Mouse (Mus musculus) left cerebral cortex, adult 9 months (tissue): ENCODE measurements around the gene Cfap65.

Experiments
- DNase-seq, 2 experiments: peaks; one replicate each; pipeline ENCODE4 v3.0.0; 2022; ENCODE audit warnings: low spot score in 2 of 2

The Cfap65 gene

DNA sequence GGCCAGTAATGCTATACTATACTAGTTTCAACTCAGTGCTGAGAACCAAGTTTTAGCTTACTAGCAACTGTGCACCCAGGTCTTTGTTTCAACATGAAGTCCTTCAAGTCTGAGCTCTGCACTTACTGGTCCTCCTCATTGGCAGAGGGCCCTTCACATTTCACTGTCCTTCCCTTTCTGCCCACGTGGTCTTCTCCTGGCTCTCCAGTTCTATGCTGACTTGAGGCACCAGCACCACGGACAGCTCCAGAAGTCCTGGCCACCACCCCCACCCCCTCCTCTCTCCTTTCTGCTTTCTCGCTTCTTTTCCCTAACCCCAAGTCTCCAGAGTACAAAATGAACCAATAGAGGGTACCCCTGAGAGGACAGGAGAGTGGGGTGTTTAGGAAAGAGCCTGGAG is 4.4 kb upstream of the Cfap65 start:
- no peak for DNase-seq

- no peak for DNase-seq
Observed at GRCm38 (mm10) chr1:74936221-74936830, 927 bp upstream of the Cfap65 start.

DNA sequence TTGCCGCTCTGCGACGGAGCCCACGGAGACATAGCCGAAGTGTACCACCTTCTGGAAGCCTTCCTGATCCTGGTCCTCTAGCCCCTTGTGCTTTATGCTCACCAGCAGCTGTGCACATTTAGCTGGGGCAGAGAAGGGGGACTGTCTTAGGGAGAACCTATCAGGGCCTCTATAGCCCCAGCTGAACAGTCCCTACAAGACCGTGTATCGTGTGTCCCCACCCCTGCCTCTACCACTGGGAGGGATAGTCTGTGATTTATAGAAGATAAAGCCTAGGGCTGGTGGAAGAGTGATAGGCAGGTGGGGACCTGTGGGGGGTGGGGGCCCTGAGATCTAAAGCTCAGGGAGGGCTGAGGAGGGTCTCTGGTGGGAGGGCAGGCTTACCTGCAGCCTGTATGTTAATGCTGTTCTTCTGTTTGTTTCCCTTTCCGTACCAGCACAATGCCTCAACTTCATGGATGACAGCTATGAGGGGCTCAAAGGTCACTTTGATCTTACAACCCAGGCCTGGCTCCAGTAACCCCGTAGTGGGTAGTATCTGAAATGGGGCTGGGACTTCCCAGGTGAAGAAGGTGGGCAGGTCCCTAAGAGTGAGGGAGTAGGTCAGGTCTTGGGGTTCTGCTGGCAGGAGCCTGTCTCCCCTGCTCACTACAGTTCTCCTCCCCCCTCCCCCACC is 7.6 kb downstream of the Cfap65 start:
- no peak for DNase-seq

DNA sequence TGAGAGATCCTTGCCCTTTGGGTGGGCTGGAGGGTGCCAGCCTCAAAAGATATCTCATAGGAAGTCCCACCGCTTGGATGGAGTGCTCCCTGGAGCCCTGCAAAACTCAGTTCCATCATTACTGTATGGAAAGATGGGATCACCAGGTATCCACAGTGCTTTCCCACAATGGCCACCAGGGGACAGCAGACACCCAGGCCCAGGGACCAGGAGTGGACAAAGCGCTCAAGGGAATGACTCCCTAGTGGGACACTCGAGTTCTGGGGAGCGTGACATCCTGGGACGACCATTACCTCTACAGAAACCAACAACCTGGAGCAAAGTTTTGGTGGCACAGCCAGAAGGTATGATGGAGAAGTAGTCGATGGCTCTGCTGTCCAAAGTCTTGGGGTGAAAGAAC is 8.7 kb downstream of the Cfap65 start:
- peak in 1 of 2 experiments; percentile 55 for DNase-seq

DNA sequence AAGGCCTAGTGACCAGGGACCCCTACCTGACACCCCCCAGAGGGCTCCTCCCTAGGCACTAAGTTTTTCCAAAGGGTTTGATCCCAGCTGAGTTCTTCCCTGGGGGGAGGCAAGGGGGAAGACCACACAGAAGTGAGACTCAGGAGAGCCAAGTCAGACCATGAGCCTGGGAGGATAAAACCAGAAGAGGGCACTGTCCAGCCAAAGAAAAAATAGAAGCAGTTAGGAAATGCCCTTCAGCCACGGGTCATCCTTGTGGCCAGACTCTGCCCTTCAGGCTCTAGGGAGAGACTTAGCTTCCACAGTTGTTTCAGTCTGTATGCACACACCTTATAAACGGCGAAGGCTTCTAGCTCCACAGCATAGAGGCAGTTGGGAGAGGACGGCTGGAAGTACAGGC is 10.9 kb downstream of the Cfap65 start:
- DNase-seq = no peak

DNA sequence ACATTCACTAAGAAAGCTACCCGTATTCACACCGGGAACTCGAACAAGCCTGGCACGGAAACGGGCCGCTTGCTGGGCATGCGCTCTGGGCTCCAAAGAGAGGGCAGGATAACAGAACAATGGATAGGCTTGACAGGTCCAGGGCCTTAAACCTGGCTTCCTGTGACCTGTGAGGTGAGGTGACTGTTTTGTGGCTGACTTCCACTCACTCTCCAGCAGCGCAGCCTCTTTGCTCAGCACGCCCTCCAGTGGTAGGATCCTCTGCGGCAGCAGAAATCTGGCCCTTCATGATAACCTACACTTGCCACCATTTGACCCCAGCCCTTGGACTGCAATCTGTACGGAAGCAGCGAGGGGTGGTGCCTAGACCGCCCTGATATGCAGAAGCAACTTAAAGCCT is 19.7 kb downstream of the Cfap65 start:
- no peak for DNase-seq

- DNase-seq = no peak
Observed at GRCm38 (mm10) chr1:74902191-74902590, 33.2 kb downstream of the Cfap65 start.

DNA sequence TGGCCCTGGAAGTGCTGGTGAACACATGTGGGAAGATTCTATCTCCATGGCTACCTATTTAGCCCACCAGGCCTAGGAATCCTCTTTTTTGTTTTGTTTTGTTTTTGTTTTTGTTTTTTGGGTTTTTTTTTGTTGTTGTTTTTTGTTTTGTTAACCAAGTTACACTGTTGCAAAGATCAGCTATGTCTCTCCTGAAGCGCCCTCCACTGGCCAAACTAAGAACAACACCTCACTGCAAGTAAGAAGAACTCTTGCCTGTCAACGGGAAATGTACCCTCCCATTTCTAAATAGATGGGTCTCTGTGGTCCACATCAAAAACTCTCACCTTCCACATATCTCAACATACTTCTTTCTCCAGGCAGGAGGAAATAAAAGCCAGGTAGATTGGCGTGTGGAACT is 33.7 kb downstream of the Cfap65 start:
- DNase-seq = peak in 1 of 2 experiments; percentile 61

DNA sequence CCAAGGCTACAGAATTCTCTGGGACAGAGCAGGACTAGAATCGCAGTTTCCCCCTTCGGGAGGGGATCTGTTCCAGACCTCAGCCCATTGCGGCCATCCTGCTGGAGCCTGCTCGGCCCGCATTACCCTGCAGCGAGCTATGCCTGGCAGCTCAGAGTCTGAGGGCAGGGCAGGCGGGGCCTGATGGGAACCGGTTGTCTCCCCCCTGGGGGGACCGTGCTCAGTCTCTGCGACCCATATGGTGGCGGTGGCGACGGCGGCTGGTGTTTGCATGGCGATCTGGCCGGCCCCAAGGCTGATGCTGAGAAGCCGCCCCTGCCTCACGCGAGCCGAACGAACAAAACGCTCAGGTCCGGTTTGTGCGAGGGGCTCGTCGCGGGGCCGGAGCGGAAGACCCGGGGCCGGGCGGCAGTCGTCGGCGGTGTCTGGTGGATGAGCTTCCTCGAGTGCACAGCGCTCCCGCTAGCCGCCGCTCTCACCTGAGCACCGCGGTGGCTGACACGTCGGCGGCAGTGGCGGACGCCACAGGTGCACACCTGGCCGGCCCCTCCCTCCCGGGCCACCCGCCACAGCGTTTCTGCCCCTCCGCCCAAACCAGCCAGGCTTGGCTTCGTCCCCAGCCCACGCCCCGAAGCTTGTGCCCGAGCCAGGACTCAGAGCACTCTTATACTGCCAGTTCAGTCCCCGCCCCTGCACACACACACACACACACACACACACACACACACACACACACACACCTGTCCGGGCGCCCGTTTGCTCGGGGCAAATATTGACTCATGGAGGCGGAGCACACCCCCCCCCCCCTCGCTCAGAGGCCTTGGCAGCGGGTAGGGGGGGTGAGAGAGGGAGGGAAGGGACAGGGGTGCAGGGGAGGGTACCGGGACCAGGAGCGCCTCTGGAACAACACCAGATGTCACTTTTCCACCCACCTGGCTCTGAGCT is 34.8 kb downstream of the Cfap65 start:
- no peak for DNase-seq

DNA sequence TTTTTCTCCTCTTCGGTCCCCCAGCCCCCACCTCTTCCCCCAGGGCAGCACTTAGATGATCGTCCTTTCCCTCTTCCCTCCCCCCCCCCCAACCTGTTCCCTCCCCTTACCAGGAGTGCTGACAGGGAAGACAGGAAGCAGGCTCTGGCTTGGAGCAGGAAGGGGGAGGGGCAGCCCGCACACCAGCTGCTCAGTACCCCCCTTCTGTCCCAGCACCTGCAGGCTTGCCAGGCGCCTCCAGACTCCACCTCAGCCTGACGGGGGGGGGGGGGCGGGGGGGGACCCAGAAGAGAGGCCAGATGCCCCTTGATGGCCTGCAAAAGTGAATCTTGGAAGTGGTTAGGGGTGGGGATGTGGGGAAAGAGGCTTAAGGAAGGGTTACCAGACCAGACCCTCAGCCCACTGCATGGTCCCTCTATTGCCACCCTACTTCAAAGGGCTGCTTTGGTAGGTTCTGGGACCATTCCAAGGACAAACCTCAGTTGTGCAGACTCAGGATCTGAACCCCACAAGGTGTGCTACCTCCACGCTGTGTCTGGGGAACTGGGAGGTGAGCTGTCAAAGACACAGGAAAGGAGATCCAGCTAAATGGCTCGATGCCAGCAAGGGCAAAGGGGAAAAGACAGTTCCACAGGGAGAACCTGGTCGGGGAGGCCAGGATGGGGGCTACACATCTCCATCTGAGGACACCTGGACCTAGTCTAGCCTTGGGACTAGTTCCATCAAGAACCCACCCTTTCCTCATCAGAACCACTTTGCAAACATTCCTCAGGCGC is 36.6 kb downstream of the Cfap65 start:
- no peak for DNase-seq

DNA sequence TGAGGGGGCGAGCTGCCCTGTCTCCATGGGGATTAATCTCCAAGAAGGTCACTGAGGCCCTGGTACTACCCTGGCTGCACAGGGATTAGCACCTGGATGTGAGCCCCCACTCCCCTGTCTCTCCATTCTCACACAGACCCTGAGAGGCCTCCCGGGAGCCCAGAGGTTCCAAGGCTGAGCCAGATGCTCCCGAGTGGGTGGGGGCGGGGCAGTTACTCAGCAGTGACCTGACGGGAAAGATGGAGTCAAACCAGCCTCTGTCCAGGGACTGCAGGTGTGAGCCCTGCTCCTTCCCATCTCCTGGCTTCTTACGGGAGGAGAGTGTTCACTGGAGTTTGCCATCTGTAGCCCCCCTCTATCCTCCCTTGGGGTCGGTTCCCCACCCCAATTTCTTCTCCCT is 37.4 kb downstream of the Cfap65 start:
- no peak for DNase-seq

- DNase-seq = peak in 1 of 2 experiments; percentile 54
Observed at GRCm38 (mm10) chr1:74894966-74895365, 40.4 kb downstream of the Cfap65 start.

GRCm38 (mm10) chr1:74893134-74893855 is 42.1 kb downstream of the Cfap65 start, which contains the start of gene Cryba2:
Gene Cryba2, minus strand, starts transcription at chr1:74893143.
- peak in 1 of 2 experiments; percentile 41 for DNase-seq

DNA sequence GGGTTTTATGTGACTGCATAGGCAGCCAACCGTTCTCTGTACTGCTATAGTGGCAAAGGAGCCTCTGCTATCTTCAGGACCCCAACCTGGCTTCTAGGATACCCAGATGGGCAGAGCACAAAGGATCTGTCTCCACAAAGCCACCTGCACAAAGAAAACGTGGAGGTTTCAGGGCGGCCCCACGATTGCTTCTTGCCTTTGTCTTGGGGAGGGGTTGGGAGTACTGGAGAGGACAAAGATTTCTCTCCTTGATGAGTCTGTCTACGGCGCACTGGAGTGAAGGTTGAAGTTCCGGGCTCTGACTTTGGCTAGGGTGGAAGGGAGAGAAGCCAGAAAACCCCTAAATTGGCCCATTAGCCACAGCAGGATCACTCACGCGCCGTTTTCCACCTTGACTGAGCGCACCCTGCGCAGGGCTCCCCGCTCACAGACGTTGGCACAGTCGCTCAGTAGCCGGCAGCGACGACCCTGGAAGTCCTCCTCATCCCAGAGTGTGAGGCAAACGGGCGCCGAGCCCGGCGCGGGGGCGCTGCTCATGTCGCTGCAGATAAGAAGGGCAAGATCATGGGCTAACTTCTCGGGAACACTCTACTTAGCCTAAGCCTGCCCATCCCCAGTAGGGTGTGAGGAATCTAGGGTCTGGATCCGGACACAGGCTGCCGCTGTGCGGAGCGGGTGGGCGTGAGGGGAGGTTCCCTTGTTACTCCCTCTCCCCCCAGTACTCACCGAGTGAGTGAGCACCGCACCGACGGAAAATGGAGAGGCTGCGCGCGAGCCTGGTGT is 42.9 kb downstream of the Cfap65 start:
- no peak for DNase-seq

GRCm38 (mm10) chr1:74891513-74891912 is 43.9 kb downstream of the Cfap65 start:
- no peak for DNase-seq

GRCm38 (mm10) chr1:74885369-74886042 is 49.9 kb downstream of the Cfap65 start, which contains the start of gene Fev:
Gene Fev, minus strand, starts transcription at chr1:74885419.
- no peak for DNase-seq

DNA sequence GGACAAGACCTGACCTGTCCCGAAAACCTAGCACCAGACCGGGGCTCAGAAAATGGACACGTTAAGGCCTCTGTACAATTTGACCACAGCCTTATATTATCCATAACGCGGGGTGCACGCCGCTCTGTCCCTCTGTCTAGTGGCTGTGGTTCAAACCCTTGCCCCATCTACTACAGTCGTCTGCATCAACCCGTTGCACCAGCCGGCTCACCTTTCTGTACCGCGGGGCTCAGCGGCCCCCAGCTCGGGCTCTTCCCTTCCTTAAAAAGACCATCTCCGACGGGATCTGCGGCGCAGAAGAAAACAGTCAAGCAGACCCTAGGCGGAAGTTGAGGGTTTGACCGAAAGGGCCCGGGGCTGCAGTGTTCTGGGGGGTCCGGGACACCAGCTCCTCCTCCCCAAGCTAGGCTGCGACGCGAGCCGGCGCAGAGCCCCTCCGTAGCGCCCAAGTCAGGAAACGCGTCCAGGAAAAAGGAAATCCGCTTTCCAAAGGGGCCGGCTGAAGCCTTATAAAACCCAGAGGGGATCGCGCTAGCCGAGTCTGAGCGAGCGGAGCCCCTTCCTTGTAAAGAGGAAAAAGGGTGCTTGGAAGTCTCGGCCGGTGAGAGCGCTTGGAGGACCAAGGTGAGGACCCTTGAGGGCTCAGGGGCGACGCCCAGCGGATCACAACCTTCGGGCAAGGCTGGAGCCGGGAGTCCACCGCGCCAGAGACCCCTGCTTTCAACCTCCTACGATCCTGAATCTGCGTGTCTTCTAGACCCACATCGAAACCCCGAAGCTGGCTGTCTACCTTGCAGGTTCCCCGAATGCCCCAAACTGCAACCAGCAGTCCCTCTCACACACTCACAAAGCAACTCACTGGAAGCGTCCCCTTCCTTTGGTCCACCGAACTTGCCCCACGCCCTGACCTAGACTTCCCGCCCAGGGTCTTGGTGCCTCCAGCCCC is 50.9 kb downstream of the Cfap65 start:
- DNase-seq = no peak

- no peak for DNase-seq
Observed at GRCm38 (mm10) chr1:74883441-74883840, 52.0 kb downstream of the Cfap65 start.
